Mouse (Mus musculus) kidney, embryonic 14.5 days (tissue): Measurements from ENCODE around the gene Gckr. TPM values are rescaled to one million over a fixed set of nuclear protein-coding genes. Genes with fewer than 3 reads are reported as not detected.

Source experiments
- ATAC-seq: fragments of 200-750 bp; cut with Nextera tagmentation; 2 replicates; pipeline ENCODE4 v1.8.0; 2017; ENCODE audit warnings: moderate number of reproducible peaks, mild to moderate bottlenecking, moderate TSS enrichment, moderate library complexity; ENCODE audit not compliant: low FRiP score, low TSS enrichment
- H3K27ac ChIP-seq: fragments of 300-500 bp; sonication (generic); 2 replicates; pipeline ENCODE4 v1.5.1; 2014; ENCODE audit warnings: low read depth, mild to moderate bottlenecking, low read length, moderate library complexity, mixed read lengths
- H3K27me3 ChIP-seq: fragments of 300-500 bp; sonication (generic); 2 replicates; pipeline ENCODE4 v1.6.1; 2014; ENCODE audit warnings: mild to moderate bottlenecking, low read length; ENCODE audit not compliant: control insufficient read depth, insufficient read depth
- H3K36me3 ChIP-seq: fragments of 300-500 bp; sonication (generic); 2 replicates; pipeline ENCODE4 v1.6.1; 2014; ENCODE audit warnings: low read length, mixed read lengths; ENCODE audit not compliant: control insufficient read depth, insufficient read depth
- H3K4me1 ChIP-seq: fragments of 300-500 bp; sonication (generic); 2 replicates; pipeline ENCODE4 v1.6.1; 2014; ENCODE audit warnings: low read length, mixed read lengths; ENCODE audit not compliant: control insufficient read depth, insufficient read depth
- H3K4me2 ChIP-seq: fragments of 300-500 bp; sonication (generic); replicated peaks from 2 replicates; pipeline ENCODE4 v1.6.1; 2014; ENCODE audit warnings: low read depth, mild to moderate bottlenecking, low read length
- H3K4me3 ChIP-seq: fragments of 300-500 bp; sonication (generic); 2 replicates; pipeline ENCODE4 v1.5.1; 2014; ENCODE audit warnings: mild to moderate bottlenecking, low read length
- H3K9ac ChIP-seq: fragments of 300-500 bp; sonication (generic); 2 replicates; pipeline ENCODE4 v1.6.1; 2014; ENCODE audit warnings: low read depth, mild to moderate bottlenecking, low read length, moderate library complexity
- H3K9me3 ChIP-seq: fragments of 300-500 bp; sonication (generic); 2 replicates; pipeline ENCODE4 v1.6.1; 2016; ENCODE audit warnings: low read length; ENCODE audit not compliant: control insufficient read depth
- WGBS: fragments of 180-500 bp; shearing (Covaris S2); extraction: QIAGEN DNeasy Blood & Tissue Kit; methylation state at CpG from one replicate; pipeline ENCODE4 v1.1.7; 2014; 5-methylcytosine and 5-hydroxymethylcytosine counted together
- polyA plus RNA-seq: library from polyadenylated mRNA; unstranded; fragments of >200 nt; fragmentation: Nextera tagmentation; extraction: Ambion mirVana; gene quantifications from 2 replicates; pipeline ENCODE4 v1.2.1, GENCODE M21; 2014

The Gckr gene
- 0.76 TPM in 1 of 2 replicates, not detected in the other for polyA plus RNA-seq

DNA sequence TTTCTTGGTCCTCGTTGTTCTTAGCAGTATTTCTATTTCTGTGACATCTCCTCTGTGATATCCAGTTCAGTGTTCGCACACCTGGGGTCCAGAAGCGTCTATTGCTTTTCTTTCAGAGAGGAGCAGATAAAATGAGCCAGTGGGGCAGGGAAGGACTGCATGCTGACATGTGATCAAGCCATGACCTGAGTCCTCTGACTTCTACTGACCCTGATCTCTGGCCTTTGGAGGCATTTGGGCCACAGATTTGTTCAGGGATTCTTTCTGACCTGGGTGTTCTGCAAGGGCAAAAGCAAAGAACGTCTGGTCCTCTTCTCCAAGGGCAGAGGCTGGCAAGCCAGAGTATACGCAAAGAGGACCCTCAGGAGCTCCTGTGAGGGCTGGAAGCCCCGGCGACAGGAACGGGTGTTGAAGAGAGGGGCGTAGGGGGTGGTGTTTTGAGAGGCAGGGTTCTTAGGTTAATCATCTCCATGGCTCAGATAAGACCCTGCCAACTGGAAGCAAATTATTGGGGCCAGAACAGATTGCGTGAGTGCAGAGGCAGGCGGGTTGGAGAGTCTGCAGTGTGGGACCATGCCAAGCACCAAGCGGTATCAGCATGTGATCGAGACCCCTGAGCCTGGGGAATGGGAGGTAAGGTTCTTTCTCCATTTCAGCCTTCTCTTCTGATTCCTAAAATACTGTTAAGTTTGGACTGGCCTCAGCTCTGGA is at the start of gene Gckr:
Gene Gckr, plus strand, starts transcription at position 397 of the 711 bp plus-strand sequence.
- WGBS = 75% methylated on average over 13 of the region's 13 CpGs
- no peak within 1 kb of the TSS for H3K4me3 ChIP-seq
- H3K36me3 ChIP-seq = peaks cover 3% of the 10 kb centered on the region; the same call in 1 of the 2 replicates
- H3K9ac ChIP-seq = no peak within 1 kb of the TSS
- no peak for ATAC-seq
- peaks cover 9% of the 10 kb centered on the region; the same call in 1 of the 2 replicates for H3K4me1 ChIP-seq
- H3K27me3 ChIP-seq = no peaks in the 10 kb centered on the region
- peak within 1 kb of the TSS; percentile 88; the same call in 1 of the 2 replicates for H3K4me2 ChIP-seq
- H3K27ac ChIP-seq = no peak within 1 kb of the TSS
- no peaks in the 10 kb centered on the region for H3K9me3 ChIP-seq

DNA sequence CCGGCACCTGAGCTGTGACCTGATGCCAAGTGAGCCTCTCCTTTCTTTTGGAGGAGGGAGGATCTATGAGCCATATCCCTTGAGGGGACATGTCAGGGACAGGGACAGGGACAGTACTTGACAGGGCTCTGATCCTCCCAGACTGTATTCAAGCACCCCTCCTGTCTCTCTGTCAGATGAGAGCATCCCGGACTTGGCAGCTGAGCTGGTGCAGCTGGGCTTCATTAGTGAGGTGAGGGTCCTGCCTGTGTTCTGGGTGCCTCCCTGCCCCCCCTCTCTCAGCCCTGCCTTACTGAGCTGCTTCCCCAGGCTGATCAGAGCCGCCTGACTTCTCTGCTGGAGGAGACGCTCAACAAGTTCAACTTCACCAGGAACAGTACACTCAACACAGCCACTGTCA is 46.5 kb upstream of the Gckr start:
- WGBS = 57% methylated on average over 4 of the region's 4 CpGs
- Histone ChIP-seq H3K4me3 (no peak overlapping the region; the same call in 1 of the 2 replicates), H3K9ac (no peak overlapping the region), H3K27ac (no peak overlapping the region), H3K4me1 (peaks cover 4% of the 10 kb centered on the region; the same call in 1 of the 2 replicates), H3K9me3 (no peaks in the 10 kb centered on the region), H3K4me2 (no peak overlapping the region), H3K27me3 (no peaks in the 10 kb centered on the region), H3K36me3 (peaks cover 78% of the 10 kb centered on the region)
- no peak for ATAC-seq

DNA sequence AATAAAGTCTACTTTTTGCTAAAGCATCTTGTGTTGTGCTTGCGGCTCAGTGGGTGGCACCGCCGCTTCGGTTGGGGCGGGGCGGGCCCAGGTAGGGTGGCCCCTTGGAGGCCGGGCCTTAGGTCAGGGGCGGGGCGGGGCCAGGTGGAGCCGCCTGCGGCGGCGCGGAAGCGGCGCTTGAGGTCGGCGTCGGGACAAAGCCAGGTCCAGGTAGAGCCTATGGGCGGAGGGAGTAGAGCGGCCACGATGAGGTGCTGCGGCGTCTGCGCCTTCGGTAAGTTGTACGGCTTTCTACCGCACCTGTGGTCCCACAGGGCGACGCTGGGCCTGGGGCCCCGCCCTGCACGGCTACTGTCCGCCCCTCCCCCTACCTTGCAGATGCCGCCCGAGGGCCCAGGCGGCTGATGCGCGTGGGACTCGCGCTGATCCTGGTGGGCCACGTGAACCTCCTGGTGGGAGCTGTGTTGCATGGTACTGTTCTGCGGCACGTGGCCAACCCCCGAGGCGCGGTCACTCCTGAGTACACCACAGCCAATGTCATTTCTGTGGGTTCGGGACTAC is 45.6 kb upstream of the Gckr start, which contains the start of gene Krtcap3:
Gene Krtcap3, plus strand, starts transcription at position 151 of the 561 bp plus-strand sequence.
- H3K4me1 ChIP-seq = peaks cover 4% of the 10 kb centered on the region; the same call in 1 of the 2 replicates
- H3K9me3 ChIP-seq = no peaks in the 10 kb centered on the region
- ATAC-seq = peak; percentile 88
- H3K27ac ChIP-seq = peak within 1 kb of the TSS; percentile 55; the same call in 1 of the 2 replicates
- peak within 1 kb of the TSS; percentile 48 for H3K4me2 ChIP-seq
- peak within 1 kb of the TSS; percentile 38 for H3K4me3 ChIP-seq
- H3K36me3 ChIP-seq = peaks cover 74% of the 10 kb centered on the region
- no peaks in the 10 kb centered on the region for H3K27me3 ChIP-seq
- 17% methylated on average over 45 of the region's 47 CpGs for WGBS
- peak within 1 kb of the TSS; percentile 58 for H3K9ac ChIP-seq

DNA sequence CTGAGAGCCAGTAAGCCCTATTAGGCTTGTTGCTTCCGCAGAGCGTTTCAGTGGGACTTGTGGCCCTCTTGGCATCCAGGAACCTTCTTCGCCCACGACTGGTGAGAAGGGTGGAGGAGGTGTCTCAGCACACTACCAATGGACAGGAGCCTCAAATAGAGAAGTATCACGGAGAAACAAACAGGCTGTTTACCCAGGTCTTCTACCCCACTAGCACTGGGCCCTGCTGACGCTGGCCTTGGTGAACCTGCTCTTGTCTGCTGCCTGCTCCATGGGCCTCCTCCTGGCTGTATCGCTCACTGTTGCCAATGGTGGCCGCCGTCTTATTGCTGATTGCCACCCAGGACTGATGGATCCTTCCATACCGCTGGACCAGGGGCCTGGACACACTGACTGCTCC is 45.1 kb upstream of the Gckr start:
- peaks cover 70% of the 10 kb centered on the region for H3K36me3 ChIP-seq
- H3K9ac ChIP-seq = peak overlapping the region; percentile 58
- ATAC-seq = no peak
- peaks cover 4% of the 10 kb centered on the region; the same call in 1 of the 2 replicates for H3K4me1 ChIP-seq
- H3K4me2 ChIP-seq = peak overlapping the region; percentile 48
- H3K27me3 ChIP-seq = no peaks in the 10 kb centered on the region
- H3K27ac ChIP-seq = no peak overlapping the region
- WGBS = 41% methylated on average over 10 of the region's 10 CpGs
- peak overlapping the region; percentile 38 for H3K4me3 ChIP-seq
- H3K9me3 ChIP-seq = no peaks in the 10 kb centered on the region

DNA sequence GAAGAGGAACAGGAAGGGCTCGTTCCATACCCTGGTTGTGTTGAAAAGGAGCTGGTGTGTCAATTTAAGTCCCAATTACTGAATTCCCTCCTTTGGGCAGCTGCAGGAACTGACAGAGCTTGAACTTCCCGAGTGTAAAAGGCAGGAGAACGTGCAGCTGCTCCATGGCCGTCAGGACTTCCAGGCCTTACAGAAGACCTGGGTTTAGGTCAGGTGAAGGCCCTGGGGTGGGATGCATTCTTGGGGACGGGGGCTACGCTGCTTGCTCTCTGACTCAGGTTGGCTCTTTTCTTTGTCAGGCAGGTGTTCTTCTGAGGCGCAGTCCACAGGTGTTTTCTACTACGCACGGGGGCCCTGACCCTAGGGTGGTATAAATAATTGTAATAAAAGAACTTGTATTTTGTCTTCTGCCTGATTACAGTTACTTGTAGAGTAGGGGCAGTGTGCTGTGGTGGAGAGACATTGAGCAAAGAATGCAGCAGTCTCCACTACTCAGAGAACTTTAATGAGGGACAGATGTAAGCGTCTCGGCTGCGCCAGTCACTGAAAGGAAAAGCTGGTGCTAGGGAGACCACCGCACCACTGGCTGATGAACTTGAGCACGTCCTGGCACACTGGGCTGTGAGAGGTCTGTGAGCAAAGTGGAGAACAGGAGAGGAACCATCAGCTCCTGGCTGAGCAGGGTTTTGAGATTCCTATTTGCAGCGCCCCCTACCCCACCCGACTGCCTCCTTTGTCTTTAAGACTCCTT is 44.3 kb upstream of the Gckr start:
- Histone ChIP-seq H3K27ac (no peak overlapping the region), H3K9ac (no peak overlapping the region), H3K27me3 (no peaks in the 10 kb centered on the region), H3K4me3 (peak overlapping the region; percentile 38; the same call in 1 of the 2 replicates), H3K36me3 (peaks cover 70% of the 10 kb centered on the region), H3K9me3 (no peaks in the 10 kb centered on the region), H3K4me2 (no peak overlapping the region; the same call in 1 of the 2 replicates), H3K4me1 (peaks cover 4% of the 10 kb centered on the region; the same call in 1 of the 2 replicates)
- no peak for ATAC-seq
- 75% methylated on average over 16 of the region's 16 CpGs for WGBS

DNA sequence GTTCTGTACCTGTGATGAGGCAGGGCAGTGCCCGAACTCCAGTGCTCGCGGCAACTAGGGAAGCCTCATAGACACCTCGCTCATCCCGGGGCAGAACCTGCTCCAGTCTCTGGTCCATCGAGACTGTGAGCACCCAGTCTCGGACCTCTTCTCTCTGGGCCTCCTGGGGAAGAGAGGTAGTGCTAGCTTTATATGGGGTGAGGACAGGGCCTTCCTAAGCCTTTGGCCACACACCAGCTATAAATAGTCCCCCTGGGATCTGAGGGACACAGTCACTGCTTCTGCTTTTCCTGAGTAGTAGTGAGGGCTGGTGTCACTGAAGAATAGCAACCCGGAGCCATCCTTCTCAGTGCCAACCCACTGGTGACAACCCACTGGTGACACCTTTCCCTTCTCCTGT is 43.4 kb upstream of the Gckr start:
- Histone ChIP-seq H3K4me1 (peaks cover 4% of the 10 kb centered on the region; the same call in 1 of the 2 replicates), H3K4me3 (no peak overlapping the region), H3K9ac (no peak overlapping the region), H3K36me3 (peaks cover 63% of the 10 kb centered on the region), H3K27ac (no peak overlapping the region), H3K9me3 (no peaks in the 10 kb centered on the region), H3K4me2 (no peak overlapping the region), H3K27me3 (no peaks in the 10 kb centered on the region)
- 90% methylated on average over 8 of the region's 8 CpGs for WGBS
- ATAC-seq = no peak

DNA sequence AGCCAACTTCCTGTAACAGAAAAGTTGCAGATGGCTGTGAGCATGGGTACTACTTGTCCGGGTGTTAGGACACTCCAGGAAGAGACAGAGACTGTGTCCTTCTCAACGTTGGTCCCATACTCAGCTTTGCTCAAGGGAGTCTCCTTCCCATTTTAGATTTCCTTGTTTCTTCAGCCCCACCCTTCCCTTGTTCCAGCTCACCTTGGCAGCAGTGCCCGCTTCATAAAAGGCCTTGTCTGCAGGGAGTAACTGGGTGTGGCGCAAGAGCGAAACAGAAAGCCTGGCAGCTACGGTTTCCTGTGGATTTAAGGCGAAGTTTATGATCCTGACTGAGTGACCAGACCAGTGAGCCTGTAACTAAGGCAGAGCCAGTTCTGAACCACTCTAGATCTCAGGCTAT is 42.8 kb upstream of the Gckr start:
- no peak overlapping the region for H3K27ac ChIP-seq
- no peak overlapping the region for H3K4me2 ChIP-seq
- WGBS = 77% methylated on average over 7 of the region's 7 CpGs
- no peak overlapping the region for H3K4me3 ChIP-seq
- no peaks in the 10 kb centered on the region for H3K9me3 ChIP-seq
- peaks cover 4% of the 10 kb centered on the region; the same call in 1 of the 2 replicates for H3K4me1 ChIP-seq
- no peak for ATAC-seq
- no peak overlapping the region for H3K9ac ChIP-seq
- peaks cover 60% of the 10 kb centered on the region for H3K36me3 ChIP-seq
- no peaks in the 10 kb centered on the region for H3K27me3 ChIP-seq

DNA sequence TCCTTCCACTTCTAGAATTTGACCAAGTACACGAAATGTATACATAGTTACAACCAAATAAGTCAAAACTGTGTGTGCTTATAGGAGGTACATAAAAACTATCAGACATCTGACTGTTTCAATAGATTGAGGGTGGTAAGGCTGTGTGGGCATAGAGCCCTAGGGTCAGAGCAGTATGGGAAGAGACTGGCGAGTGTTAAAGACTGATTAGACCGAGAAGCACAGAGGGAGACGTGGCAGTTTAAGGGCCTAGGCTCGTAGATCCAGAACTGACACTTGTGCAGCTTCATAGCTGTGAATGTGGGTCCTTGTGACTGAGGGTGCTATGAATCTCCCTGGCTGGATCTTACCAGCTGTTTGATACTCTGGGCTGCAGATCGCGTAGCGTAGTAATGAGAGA is 42.3 kb upstream of the Gckr start:
- Histone ChIP-seq H3K4me2 (no peak overlapping the region), H3K27me3 (no peaks in the 10 kb centered on the region), H3K36me3 (peaks cover 60% of the 10 kb centered on the region), H3K9me3 (no peaks in the 10 kb centered on the region), H3K4me3 (no peak overlapping the region), H3K27ac (no peak overlapping the region), H3K4me1 (peaks cover 4% of the 10 kb centered on the region; the same call in 1 of the 2 replicates), H3K9ac (no peak overlapping the region)
- WGBS = 85% methylated on average over 8 of the region's 8 CpGs
- ATAC-seq = no peak
